Mouse (Mus musculus): ENCODE data around the gene Olfr617.
"Not testable (repeated sequence)": the region's sequence is repeated elsewhere in the genome, so short reads cannot be mapped to it uniquely, and the experiment has no call there.

Gene Olfr617

DNA sequence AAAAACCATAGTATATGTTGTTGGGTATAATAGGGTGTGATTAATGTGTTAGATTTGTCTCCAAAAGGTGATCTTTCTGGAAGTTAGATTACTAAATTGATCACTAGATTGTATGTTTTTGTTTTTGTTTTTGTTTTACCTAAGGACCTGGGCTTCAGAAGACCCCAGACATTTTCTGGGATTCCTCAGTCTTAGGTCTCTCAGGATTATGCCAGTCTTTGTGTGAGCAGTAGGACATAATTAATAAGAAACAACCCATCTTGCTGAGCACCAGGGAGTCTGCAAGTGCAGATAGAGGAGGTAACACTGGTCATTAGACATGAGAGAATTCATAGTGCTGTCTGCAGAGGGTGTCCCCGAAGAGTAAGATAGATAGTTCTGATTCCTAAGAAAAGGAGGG lies at the start of gene Olfr617:
Olfr617 (plus strand) TSS at position 301 of the 400 bp plus-strand sequence.
- DNase-seq (ENCODE audit: low spot score): no peak

DNA sequence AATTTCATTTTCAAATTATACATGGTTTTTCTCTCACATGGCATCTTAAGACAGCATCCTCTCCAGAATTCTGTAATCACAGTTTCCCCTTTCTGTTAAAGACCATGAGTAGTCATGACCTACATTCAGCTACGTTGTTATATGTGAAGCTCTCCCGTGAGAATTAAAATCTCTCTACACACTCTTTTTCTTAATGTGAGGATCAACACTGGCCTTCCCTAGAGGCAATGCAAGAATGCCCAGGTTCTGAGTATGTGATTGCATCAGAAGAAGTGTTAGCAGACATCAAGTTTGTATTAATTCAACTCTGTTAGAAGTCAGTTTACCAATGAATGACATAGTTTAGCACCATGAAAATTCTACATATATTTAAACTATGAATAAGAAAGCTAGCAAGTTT lies 30.2 kb upstream of the Olfr617 start, which contains the start of gene Olfr612:
Olfr612 (minus strand) TSS at position 101 of the 400 bp plus-strand sequence.
- not testable (repeated sequence) for DNase-seq (ENCODE audit: low spot score)

DNA sequence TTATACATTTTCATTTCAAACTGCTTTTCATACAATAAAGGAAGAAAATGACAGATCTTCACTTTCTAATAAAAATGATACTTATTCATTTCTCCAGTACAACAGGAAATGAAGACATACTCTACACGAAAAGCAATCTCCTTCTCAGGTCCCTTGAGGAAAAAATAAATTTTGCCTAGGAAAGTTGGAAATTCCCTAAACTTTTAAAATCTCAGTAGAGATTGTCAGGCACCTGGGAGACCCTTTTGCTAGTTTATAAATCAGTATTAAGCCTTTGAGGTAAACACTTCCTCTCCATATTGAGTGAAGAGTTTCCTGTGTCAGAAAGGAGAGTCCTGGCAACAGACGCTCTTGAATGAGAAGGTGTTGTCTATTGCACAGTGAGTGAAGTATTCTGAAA lies 25.1 kb upstream of the Olfr617 start, which contains the start of gene Olfr613:
Olfr613 (plus strand) TSS at position 301 of the 400 bp plus-strand sequence.
- DNase-seq (ENCODE audit: low spot score): no peak

DNA sequence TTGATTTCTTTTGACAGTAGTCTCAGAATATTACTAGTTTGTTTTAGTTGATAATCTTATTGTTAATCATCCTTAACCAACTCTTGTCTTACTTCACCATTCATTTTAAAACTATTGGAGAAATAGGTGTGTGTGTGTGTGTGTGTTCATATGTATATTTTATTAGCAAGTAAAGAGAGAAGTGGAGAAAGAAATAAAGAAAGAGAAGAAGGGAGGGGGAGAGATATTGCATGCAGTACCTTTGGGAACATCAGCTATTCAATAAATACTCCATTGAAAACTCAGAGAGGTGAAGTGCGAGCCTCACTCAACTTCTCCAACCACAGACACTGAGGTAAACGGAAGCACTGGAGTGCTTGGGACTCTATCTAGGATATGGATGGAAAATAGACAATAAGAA lies 17.1 kb upstream of the Olfr617 start, which contains the start of gene Olfr615:
Olfr615 (plus strand) TSS at position 301 of the 400 bp plus-strand sequence.
- no peak for DNase-seq (ENCODE audit: low spot score)

DNA sequence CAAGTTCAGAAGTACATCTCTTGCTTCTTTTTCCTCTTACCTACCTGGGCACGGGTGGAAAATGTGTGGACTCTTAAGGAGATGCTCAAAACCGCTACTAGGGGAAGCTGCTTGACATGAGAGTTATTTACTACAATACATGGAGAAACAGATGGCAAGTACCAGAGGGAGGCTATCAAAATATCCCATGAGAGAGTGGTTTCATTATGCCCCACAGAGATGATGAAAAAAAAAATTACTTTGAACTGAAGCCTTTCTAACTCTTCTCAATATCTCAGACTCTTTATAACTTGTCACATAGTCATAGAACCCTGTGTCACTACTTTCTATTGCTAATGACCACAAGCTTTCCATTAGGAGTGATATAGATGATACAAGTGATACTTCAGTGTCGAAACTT lies 3.8 kb upstream of the Olfr617 start, which contains the start of gene Olfr616:
Olfr616 (minus strand) TSS at position 101 of the 400 bp plus-strand sequence.
- no peak for DNase-seq (ENCODE audit: low spot score)

DNA sequence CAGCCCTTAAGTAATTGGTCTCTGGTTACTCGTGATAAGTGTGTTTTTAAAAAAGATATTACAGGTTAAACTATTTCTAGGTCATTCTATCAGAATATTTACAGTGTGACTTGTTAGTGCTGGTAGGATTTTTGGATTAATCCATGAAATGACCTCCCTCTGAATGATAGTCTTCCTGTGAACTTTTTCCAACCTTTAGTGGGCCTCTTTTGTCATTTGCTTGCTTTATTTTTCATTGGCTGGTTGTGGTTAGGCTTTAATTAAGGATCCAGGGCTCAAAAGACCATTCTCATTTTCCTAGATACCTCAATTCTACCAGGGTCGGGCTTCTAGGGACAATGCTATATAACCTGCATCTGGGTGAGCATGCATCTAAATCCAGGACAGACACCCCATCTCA lies 16.9 kb downstream of the Olfr617 start, which contains the start of gene Olfr618:
Olfr618 (plus strand) TSS at position 301 of the 400 bp plus-strand sequence.
- no peak for DNase-seq (ENCODE audit: low spot score)

DNA sequence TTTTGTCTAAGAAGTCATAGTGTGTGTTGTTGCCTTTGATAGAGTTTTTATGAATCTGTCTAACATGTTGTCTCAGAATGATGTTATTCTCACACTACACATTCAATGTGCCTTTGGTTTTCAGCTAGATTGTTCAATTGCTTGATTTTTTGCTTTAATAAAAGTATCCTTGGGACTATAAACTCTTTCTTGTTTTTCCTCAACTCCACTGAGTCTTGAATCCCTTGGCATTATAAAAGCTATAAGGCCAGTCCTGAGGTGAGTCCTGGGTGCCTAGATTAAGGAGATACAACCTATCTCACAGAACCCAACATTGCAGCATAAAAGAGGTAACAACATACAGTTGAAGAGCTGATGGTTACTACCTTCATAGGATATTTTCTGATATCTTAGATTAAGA lies 27.4 kb downstream of the Olfr617 start, which contains the start of gene Olfr619:
Olfr619 (plus strand) TSS at position 301 of the 400 bp plus-strand sequence.
- no peak for DNase-seq (ENCODE audit: low spot score)

DNA sequence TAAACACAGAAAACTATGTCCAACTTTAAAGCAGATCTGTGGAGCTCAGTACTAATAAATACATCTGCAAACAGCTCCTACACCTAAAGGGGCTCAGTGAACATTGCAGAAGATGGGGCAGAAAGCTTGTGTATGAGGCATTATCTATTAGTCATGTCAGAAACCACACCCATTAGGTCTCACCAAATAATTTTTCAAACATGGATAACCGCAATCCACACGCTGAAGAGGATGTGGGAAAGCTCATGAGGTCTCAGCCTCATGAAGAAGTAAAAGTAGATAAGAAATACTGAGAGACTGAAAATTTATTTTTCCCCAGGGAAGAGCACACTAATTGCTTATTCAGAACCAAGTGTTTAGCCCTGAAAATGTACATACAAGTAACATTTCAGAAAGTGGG lies 34.6 kb downstream of the Olfr617 start:
- DNase-seq (ENCODE audit: low spot score): no peak

DNA sequence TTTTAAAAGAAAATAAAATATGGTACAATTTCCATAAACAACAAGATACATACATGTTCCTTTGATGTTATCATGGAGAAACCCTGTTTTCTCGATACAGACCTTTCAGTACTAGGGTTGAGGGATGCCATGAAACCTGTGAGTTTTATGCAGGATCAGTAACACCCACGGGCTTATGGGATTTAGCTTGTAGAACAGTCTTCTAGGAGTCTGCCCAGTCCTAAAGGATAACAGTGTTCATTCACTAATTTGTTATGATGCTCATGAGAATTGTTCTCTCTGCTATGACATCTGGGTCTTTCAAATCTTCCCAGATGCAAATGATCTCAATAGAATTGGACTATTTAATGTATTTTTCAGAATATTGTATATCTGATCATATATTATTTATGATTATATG lies 39.6 kb downstream of the Olfr617 start, which contains the start of gene Olfr620:
Olfr620 (minus strand) TSS at position 101 of the 400 bp plus-strand sequence.
- DNase-seq (ENCODE audit: low spot score): no peak

All from c-Kit-positive CD71-positive TER-119-positive erythroid progenitor cells, embryonic 14.5 days (primary cell).